Mouse (Mus musculus) cerebellum, postnatal 25 days (tissue): ENCODE measurements around the gene Fubp1.
A peak's percentile ranks its signal among the peaks of the same experiment; 100 is the strongest.

Experiments
- DNase-seq, 2 experiments: peaks; one replicate each; pipeline ENCODE4 v3.0.0; 2021; ENCODE audit warnings: mixed read lengths in 2 of 2

Fubp1 gene

DNA sequence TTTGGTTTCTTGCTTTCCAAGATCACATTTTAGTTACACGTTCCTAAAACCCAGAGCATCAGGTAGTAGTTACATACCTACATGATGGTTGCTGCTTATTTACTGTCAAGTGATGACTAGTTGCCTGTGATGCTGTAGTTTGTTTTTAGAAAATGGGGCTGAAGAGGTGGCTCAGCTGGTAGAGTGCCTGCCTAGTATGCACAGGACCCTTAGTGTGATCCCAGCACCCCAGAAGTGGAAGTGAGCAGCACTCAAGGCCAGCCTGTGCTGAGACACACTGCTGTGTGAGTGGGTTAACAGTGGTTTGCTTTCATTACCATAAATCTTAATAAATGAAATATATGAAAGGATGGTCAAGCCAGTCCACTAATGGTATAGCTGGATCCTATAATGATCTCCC, 29.4 kb downstream of the Fubp1 start:
- no peak for DNase-seq

GRCm38 (mm10) chr3:152241098-152241497, 30.9 kb downstream of the Fubp1 start:
- no peak for DNase-seq

DNA sequence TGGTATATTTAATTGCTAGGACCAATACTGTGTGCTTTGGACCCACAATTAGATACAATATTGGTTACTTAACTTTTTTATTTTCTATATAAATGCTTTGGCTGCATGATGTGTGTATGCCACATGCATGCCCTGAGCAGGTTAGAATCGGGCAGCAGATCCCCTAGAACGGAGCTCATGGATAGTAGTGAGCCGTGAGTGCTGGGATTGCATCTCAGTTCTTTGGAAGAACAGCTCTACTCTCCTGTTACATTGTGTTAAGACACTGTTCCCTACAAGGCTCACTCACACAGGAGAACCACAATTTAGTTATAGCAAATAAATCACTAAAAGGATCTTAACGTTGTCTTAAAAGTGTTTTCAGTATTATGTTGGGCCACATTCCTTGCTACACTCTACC, 33.1 kb downstream of the Fubp1 start:
- DNase-seq = no peak

- no peak for DNase-seq
Measured at GRCm38 (mm10) chr3:152245273-152245910, 35.2 kb downstream of the Fubp1 start.

- no peak for DNase-seq
Measured at GRCm38 (mm10) chr3:152247708-152248107, 37.5 kb downstream of the Fubp1 start.

DNA sequence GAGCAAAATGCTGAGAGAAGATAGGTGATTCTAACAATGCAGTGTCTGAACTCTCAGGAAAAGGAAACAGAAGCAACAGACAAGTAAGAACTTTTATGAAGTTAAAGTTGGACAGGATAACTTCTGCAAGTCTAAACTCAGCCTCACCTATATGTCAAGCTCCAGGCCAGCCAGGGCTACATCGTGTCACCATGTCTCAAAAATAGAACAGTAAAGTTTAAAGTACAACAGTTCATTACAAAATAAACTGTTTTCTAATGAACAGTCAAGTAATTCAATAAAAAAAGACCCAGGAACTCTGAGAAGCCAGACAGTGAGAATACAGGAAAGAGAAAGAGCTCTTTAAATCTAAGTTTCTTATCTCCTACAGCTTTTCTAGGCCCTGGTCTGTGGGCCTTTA, 40.3 kb downstream of the Fubp1 start:
- DNase-seq = no peak

- no peak for DNase-seq
Measured at GRCm38 (mm10) chr3:152257528-152257927, 47.3 kb downstream of the Fubp1 start.

DNA sequence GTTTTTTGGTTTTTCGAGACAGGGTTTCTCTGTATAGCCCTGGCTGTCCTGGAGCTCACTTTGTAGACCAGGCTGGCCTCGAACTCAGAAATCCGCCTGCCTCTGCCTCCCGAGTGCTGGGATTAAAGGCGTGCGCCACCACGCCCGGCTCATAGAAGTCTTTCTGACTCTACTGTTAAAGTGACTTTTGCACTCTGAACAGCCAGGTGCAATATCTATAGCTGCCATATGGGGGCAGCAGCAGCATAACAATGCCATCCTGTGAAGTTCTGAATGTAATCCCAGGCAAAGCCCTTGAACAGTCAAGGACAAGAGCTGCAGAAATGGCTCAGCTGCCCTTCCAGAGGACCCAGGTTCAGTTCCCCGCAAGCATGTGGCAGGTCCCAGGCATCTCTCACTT, 49.2 kb downstream of the Fubp1 start:
- DNase-seq = peak; percentile 72 to 81

- DNase-seq = no peak
Measured at GRCm38 (mm10) chr3:152260362-152260761, 50.1 kb downstream of the Fubp1 start.

- DNase-seq = no peak
Measured at GRCm38 (mm10) chr3:152261436-152261835, 51.2 kb downstream of the Fubp1 start.

DNA sequence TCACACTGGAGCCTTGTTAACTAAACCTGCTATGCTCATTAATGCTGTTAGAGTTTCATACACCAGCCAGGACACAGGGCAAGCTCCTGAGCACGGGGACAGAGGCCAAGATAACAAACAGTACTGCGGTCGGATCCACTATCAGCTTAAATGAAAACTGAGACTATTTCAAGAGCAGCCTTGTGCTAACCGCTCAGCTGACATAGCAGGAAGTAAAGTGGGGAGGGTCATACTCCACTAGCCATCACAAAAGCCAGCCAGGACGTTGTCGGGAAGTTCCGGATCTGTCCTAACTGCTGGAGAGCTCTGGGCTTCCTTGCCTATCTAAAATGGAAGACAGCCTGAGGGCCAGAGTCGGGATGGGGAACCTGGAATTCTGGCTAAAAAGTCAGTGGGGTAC, 51.7 kb downstream of the Fubp1 start:
- DNase-seq = no peak

DNA sequence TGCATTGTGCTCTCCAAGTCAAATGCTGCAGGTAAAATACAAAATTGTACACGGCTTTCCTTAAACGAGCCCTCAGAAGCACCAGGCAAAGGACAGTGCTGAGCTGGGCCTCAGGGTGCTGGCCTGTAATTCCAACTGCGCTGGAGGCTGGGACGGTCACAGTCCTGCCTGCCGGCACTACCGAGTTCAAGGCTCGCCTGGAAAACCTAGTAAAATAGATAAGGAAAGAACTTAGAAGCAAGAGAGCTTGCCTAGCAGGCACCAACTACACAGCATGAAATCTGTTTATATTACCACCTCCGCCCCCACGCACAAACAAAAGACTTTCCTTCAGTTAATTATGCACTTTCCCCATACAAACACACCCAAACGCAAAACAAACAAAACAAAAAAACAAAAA, 54.2 kb downstream of the Fubp1 start:
- DNase-seq = no peak

DNA sequence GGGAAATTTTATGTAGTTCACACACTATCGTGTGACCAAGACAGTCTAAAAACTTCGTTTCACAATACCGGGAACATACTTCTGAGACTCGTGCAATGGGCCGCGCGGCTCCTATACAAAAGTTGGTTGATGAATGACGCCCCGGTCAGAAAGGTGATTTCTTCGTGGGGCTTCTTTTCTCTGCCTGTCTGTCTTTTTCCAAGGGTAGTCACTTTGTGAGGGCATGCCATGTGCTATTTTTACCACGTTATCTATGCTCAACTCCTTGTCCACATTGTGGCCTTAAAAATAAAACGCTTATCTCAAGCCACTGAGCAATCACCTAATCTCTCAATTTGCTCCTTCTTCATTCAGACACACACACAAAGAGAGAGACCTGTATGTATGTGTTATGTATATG, 54.6 kb downstream of the Fubp1 start:
- no peak for DNase-seq

- peak; percentile 38 to 51 for DNase-seq
Measured at GRCm38 (mm10) chr3:152265351-152266035, 55.3 kb downstream of the Fubp1 start.

DNA sequence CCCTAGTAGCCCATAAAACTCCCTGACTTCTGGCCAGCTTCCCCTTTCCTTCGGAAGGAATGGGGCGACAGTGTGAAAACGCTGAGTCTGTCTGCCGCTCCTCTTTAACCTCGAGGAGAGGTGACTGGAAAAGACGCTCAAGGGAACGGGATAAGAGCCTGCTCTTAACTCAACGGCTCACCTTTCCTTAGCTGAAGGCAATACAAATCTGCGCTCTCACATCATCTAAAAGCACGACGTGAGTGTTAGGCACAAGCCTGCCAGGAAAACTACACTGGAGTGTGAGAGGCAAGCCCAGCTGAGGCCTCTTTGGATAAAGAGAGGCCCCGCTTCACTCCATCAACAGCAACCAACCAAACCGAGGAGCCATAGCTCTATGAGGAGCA, 55.8 kb downstream of the Fubp1 start, which contains the start of gene Nexn:
Nexn (minus strand) TSS at position 315 of the 386 bp plus-strand sequence.
- no peak for DNase-seq

- no peak for DNase-seq
Measured at GRCm38 (mm10) chr3:152268099-152268498, 57.9 kb downstream of the Fubp1 start.

DNA sequence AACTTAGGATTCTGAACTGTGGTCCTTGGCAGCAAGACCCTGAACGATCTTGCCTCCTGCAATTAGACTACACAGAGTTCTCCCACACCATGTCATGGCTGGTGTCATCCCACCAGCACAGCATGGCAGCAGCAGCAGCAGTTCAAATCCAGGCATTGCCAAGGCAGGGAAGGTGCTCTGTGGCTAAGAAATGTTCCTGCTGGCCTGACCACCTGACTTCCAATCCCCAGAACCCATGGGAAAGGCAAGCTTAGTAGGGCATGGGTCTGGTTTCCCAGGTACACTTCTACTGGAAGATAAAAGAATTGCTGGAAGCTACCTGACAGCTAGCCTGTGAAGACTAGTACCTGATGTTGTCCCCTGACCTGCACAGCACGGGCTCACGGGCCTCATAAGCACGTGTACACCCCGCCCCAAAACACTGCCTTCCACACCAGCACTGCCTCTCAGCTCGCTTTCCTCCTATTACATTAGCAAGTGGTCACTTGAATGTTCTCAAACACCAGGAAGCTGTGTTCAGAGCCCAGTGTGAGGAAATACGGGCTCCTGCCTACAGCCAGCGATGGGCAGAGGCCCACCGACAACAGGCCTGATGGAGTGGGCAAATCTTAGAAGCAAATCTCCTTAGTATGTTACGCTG, 61.0 kb downstream of the Fubp1 start:
- no peak for DNase-seq

DNA sequence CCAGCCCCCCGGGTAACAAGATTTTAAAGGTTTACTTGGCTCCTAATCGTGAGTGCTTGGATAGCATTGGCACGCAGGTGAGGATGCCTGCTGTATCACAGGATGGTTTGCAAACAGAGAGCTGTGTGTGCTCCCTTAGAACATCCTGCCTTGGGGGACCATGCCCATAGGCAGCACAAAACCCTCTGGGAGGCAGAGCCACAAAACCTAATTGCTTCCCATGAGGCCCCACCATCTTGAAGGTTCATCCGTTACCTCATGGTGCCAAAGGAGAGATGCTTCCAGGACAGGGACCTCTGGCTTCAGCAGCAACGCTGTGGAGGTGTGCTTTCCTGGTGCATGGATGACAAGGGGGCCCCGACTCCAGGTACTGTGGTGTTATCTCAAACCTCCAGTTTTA, 61.7 kb downstream of the Fubp1 start:
- DNase-seq = no peak

DNA sequence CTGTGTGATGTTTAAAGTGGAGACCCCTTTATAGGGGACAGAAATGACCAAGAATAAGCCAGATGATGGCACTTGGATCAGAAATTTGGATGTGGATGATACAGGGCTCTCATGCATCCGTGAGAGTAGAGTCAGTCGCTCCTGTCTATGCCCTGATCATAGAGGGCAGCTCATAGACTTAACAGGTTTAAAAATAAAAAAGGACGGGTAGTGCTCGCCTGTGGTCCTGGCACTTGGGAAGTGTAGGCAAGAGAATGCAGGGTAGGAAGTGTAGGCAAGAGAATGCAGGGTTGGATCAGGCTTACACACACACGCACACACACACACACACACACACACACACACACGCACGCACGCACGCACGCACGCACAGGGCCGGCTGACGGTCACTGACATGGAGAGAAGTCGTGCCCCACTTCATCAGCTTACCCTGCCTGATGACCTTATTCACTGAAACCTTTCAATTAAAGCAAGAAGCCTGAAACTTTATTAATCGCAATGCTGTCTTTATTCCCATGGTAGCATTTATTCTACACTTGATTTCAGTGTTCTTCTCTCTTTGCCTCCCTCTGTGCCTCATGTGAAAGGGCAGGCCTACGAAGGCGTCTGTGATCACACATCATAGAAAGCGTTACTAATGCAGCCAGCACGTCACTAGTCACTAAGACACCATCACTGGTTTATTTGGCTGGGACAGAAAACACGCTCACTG, 62.9 kb downstream of the Fubp1 start:
- no peak for DNase-seq

DNA sequence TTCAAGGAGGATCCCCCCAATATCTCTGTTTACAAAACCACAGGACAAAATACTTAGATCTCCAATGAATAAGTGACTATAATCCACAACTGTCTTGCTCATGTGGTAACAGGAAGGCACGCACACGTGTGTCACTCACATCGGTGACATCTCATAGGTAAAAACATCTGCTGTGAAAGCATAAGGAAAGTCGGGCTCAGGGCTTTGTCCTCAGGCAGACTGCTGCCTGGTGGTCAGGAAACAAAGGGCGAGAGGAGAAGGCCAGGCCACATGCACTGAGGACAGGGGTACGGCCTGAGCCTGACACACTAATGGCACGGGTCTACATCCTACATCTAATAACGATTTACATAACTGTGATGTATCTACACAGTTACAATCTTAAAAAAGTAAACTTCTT, 64.8 kb downstream of the Fubp1 start:
- DNase-seq = no peak

- DNase-seq = no peak
Measured at GRCm38 (mm10) chr3:152276935-152277334, 66.7 kb downstream of the Fubp1 start.

DNA sequence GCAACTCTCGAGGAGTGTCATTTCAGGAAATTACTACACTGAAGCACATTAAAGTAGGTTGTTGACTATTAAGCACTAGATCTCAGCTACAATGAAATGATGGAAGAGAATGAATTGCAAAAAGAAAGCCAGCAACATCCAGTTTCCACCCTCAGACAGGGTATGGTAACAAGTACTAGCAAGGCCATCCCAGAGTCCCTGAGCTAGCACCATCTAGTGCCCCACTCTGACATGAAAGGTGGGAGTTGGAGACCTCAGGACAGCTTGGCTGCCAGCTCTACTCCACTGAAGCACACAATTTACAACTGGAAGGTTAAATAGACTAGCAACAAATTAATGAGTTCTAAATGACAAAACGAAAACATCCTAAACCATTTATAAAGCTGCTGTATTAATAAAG, 67.7 kb downstream of the Fubp1 start:
- DNase-seq = no peak

- DNase-seq = no peak
Measured at GRCm38 (mm10) chr3:152278431-152278830, 68.2 kb downstream of the Fubp1 start.

DNA sequence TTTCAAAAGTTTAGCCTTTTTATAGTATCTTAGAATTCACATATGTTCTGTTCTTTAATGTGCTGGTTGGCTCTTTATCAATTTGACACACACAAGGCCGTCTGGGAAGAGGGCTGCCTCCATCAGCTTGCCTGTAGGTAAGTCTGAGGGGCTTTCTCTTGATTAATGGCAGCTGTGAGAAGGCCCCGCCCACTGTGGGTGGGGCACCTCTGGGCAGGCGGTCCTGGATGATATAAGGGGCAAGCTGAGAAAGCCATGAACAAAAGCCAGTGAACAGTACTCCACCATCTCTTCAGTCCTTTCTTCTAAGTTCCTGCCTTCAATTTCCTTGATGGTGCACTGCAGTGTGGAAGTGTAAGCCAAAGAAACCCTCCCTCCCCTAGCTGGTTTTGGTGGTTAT, 71.9 kb downstream of the Fubp1 start:
- no peak for DNase-seq
